Mouse (Mus musculus): ENCODE results near the gene Setmar. TPM values are rescaled to one million over a fixed set of nuclear protein-coding genes. Genes with fewer than 3 reads are reported as not detected.

The Setmar gene
- total RNA-seq, 2 experiments from 2014 or later = 7.7 to 8.2 TPM

DNA sequence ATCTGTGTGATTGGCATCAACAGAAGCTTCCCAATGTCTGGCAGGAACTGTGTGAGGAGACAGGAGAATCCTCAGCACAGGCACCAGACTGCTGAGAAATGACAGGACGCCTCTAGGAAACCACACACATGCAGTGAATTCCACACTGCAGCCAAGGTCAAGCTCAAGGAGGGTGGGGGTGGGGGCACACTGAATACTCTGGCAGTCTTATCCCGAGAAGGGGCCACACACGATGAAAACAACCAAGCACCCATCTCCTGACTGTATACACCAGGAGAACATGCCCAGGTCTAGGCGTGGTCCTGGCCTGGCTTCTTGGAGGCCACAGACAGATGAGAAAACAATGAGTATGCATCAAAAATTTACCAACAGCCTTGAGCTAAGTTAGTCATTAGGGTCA, 45.5 kb downstream of the Setmar start:
- DNase-seq (ENCODE audit: extremely low spot score in 1 of 2, low spot score in 1 of 2) = no peak

- no peak for DNase-seq (ENCODE audit: extremely low spot score in 1 of 2, low spot score in 1 of 2)
These were observed 46.8 kb downstream of the Setmar start for GRCm38 (mm10) chr6:108111693-108112092.

- no peak for DNase-seq (ENCODE audit: extremely low spot score in 1 of 2, low spot score in 1 of 2)
These were observed 50.1 kb downstream of the Setmar start for GRCm38 (mm10) chr6:108114971-108115370.

DNA sequence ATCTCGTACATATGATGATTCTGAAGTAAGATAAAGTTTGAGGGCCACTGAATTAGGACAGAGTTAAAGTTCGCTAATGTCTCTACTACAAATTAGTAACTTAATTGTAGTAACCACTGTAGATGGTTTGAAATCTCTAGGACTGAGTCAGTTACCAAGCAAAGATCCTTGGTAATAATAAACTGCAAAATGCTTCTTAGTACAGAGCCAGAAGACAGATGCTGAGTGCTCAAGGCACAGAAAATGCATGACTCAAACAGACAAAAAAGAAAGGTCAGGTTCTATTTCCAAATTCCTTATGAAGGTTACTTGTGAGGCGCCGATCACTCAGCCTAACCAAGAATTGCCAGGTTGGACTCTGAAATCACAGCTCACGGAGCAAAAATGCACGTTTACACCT, 53.0 kb downstream of the Setmar start:
- no peak for DNase-seq (ENCODE audit: extremely low spot score in 1 of 2, low spot score in 1 of 2)

GRCm38 (mm10) chr6:108125474-108125873, 60.6 kb downstream of the Setmar start:
- DNase-seq (ENCODE audit: extremely low spot score in 1 of 2, low spot score in 1 of 2) = no peak

DNA sequence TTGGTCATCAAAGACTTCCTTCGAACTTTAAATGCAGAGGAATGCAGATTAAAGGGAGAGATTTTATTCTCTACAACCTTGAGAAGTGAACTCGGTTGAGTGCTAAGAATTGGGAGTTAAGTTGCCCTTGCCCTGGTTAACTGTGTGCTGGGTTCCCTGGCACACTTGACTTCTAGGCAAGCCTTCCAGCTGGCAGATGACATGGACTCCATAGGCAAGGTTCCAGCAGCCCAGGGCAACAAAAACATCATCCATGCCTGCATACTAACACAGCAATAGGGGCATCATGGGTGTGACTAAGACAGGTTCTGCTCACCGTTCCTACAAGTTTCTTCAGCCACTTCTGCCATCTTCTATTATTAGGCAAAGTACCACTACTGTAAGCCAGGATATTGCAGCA, 61.8 kb downstream of the Setmar start:
- no peak for DNase-seq (ENCODE audit: extremely low spot score in 1 of 2, low spot score in 1 of 2)

Other genes with a start within 250 kb of the Setmar start
- gene Sumf1, start 120.5 kb downstream of the Setmar start, total RNA-seq (2021) = 10 to 100 TPM; 18.0 to 19.1 TPM
- 100 to 1,000 TPM; 258 to 259 TPM for gene Itpr1, start 148.1 kb downstream of the Setmar start, total RNA-seq (2021)